Mouse (Mus musculus) kidney, postnatal 0 days (tissue): ENCODE data around the gene Gpatch3. TPM values are rescaled to one million over a fixed set of nuclear protein-coding genes. Genes with fewer than 3 reads are reported as not detected.

Experiments used
- ATAC-seq: fragments of 200-750 bp; cut with Nextera tagmentation; replicated peaks from 2 replicates; pipeline ENCODE4 v1.8.0; 2017; ENCODE audit warnings: low read depth, moderate number of reproducible peaks, moderate TSS enrichment, moderate library complexity; ENCODE audit not compliant: low FRiP score
- DNase-seq: peaks from one replicate; pipeline ENCODE4 v3.0.0-alpha.2; 2016; ENCODE audit warnings: low spot score
- H3K27ac ChIP-seq: fragments of 300-500 bp; sonication (generic); 2 replicates; pipeline ENCODE4 v1.5.1; 2014; ENCODE audit warnings: mild to moderate bottlenecking
- H3K27me3 ChIP-seq: fragments of 300-500 bp; sonication (generic); 2 replicates; pipeline ENCODE4 v1.6.1; 2014; ENCODE audit warnings: low read length, mixed read lengths; ENCODE audit not compliant: insufficient read depth
- H3K36me3 ChIP-seq: fragments of 300-500 bp; sonication (generic); 2 replicates; pipeline ENCODE4 v1.6.1; 2014; ENCODE audit warnings: low read length, mixed read lengths; ENCODE audit not compliant: insufficient read depth
- H3K4me1 ChIP-seq: fragments of 300-500 bp; sonication (generic); replicated peaks from 2 replicates; pipeline ENCODE4 v1.6.1; 2014; ENCODE audit warnings: antibody characterized with exemption, low read length, mixed read lengths; ENCODE audit not compliant: insufficient read depth
- H3K4me2 ChIP-seq: fragments of 300-500 bp; sonication (generic); 2 replicates; pipeline ENCODE4 v1.6.1; 2014; ENCODE audit warnings: mild to moderate bottlenecking, low read length, moderate library complexity, mixed read lengths
- H3K4me3 ChIP-seq: fragments of 300-500 bp; sonication (generic); replicated peaks from 2 replicates; pipeline ENCODE4 v1.5.1; 2014; ENCODE audit warnings: low read depth, low read length
- H3K9ac ChIP-seq: fragments of 300-500 bp; sonication (generic); 2 replicates; pipeline ENCODE4 v1.6.1; 2014; ENCODE audit warnings: low read depth, low read length
- H3K9me3 ChIP-seq: fragments of 300-500 bp; sonication (generic); replicated peaks from 2 replicates; pipeline ENCODE4 v1.6.1; 2016; ENCODE audit warnings: low read length, inconsistent platforms, mixed read lengths
- CTCF ChIP-seq: IDR thresholded peaks from 2 replicates; pipeline ENCODE4 v1.5.1; 2016; ENCODE audit warnings: antibody characterized with exemption, low read depth, mild to moderate bottlenecking, moderate library complexity
- WGBS: fragments of 180-500 bp; shearing (Covaris S2); extraction: QIAGEN DNeasy Blood & Tissue Kit; methylation state at CpG from one replicate; pipeline ENCODE4 v1.1.7; 2014; 5-methylcytosine and 5-hydroxymethylcytosine counted together
- polyA plus RNA-seq: library from polyadenylated mRNA; unstranded; fragments of >200 nt; fragmentation: Nextera tagmentation; extraction: Ambion mirVana; gene quantifications from 2 replicates; pipeline ENCODE4 v1.2.1, GENCODE M21; 2015

Gene Gpatch3
- polyA plus RNA-seq, 1 experiment from 2014 or later: 8.2 TPM

DNA sequence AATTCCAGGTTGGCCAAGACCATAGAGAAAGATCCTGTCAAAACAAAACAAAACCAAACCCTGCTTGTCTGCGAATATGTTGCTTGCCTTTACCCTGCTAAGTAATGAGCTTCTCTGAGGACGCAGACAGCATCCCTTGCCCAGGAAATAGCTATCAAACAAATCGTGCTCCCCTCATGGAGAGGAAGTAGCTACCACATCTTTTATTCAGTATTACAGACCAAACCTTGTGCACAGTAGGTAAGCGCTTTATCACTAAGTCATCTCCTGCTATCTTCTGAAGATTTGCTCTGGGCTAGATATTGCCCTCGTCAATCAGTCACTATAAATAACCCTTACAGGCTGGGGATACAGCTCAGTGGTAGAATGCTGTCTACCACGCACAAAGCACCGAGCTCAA lies 54.6 kb downstream of the Gpatch3 start:
- no peak overlapping the region for H3K4me3 ChIP-seq
- no peaks in the 10 kb centered on the region for H3K27me3 ChIP-seq
- no peaks in the 10 kb centered on the region for H3K9me3 ChIP-seq
- peaks cover 17% of the 10 kb centered on the region for H3K4me1 ChIP-seq
- no peak for TF ChIP-seq CTCF
- no peak overlapping the region for H3K27ac ChIP-seq
- DNase-seq: no peak
- H3K4me2 ChIP-seq: no peak overlapping the region
- no peak overlapping the region for H3K9ac ChIP-seq
- ATAC-seq: no peak
- 0 out of 2 replicates have a peak, but pooled peaks cover 7% of the 10 kb centered on the region for H3K36me3 ChIP-seq
- 79% methylated on average over 7 of the region's 7 CpGs for WGBS

DNA sequence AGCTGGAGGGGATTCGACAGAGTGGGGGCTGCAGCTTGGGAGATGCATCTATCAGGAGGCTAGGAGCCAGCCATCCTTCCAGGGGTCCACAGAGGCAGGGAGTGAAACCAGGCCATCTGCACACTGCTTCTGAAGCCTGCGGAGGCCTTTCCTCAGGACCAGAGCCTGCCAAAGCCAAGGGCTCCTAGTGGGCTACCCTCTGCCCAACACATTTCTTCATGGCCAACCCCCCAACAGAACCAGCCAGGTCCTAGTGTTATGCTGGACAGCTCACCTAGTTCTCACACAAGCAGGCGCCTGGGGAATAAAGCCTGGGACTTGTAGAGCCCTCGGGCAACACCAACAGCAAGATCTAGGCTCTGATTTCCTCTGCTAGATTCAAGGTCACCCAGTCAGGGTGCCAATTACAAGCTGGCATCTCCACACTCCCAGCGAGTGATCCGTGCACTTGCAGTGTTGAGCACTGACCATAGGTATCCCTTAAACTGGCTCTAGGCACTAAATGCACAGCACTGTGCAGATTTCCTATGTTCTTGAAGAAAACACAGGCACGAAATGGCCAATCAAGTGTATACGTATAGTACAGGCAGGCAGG lies 55.9 kb downstream of the Gpatch3 start:
- no peak for DNase-seq
- no peak overlapping the region for H3K9ac ChIP-seq
- H3K4me1 ChIP-seq: peaks cover 13% of the 10 kb centered on the region
- 85% methylated on average over 8 of the region's 8 CpGs for WGBS
- no peaks in the 10 kb centered on the region for H3K9me3 ChIP-seq
- H3K36me3 ChIP-seq: 0 out of 2 replicates have a peak, but pooled peaks cover 7% of the 10 kb centered on the region
- H3K27ac ChIP-seq: no peak overlapping the region
- no peak for TF ChIP-seq CTCF
- no peak overlapping the region for H3K4me3 ChIP-seq
- no peak for ATAC-seq
- H3K4me2 ChIP-seq: no peak overlapping the region
- no peaks in the 10 kb centered on the region for H3K27me3 ChIP-seq

DNA sequence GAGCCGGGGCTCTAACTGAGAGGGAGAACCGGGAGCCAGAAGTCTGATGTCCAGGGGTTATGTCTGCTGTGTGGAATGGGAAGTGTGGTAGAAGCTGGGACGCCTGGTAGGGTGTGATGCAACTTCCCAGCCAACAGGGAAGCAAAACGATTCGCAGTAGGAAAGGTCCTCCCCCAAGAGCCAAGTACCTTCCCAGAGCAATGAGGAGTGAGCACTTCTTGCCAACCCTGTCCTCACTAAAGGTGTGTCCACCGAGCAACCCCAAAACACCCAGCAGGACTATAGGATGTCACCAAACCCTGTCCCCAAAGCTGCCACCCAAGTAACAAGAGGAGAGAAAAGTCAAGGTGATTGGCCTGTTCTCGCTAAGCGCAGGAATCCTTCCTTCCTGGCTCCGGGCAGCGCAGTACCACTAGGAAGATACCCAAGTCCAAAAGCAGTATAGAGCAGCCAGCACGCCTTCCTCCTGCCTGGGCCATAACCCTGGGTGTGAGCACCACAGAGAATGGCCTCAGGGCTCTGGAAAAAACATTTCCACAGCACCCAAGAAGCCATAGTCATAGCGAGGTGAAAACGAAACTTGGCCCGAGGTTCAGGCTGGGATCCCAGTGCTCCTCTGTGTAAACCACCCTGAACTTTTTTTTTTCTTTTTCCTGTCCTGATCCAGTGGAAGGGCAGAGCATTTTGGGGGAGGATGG lies 56.7 kb downstream of the Gpatch3 start:
- H3K4me1 ChIP-seq: peaks cover 9% of the 10 kb centered on the region; the same call in 1 of the 2 replicates
- DNase-seq: no peak
- TF ChIP-seq CTCF: no peak
- ATAC-seq: no peak
- WGBS: 59% methylated on average over 14 of the region's 14 CpGs
- H3K27ac ChIP-seq: no peak overlapping the region
- no peak overlapping the region for H3K9ac ChIP-seq
- 0 out of 2 replicates have a peak, but pooled peaks cover 7% of the 10 kb centered on the region for H3K36me3 ChIP-seq
- no peak overlapping the region; the same call in 1 of the 2 replicates for H3K4me3 ChIP-seq
- peak overlapping the region; percentile 93 for H3K4me2 ChIP-seq
- no peaks in the 10 kb centered on the region for H3K27me3 ChIP-seq
- H3K9me3 ChIP-seq: no peaks in the 10 kb centered on the region

DNA sequence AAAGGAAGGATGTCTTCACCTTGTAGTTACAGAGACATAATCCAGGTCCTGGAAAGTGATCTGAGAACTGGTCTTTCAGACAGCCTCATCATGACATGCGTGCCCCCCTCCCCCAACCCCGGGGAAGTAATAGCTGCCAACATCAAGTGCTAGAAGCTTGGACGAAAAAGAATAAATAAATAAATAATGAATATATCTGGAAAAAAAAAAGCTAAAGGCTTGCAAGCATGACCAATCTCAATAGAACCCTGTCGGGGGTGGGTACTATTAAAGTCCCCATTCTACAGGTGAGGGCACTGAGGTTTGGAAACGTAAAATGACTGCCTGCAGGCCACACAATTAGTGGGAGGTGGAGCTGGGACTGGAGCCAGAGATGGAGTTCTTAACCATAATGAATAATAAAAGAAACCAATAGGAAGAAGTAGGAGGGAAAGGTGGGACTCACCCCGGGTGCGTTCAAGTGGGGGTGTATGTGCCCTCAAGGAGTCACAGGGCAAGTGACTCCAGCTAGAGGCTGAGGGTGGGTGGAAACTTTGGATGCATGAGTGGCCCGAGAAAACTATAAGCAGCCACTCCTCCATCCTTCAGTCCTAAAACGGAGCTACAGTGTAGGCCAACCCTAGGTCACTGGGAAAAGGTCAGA lies 57.3 kb downstream of the Gpatch3 start:
- WGBS: 21% methylated on average over 9 of the region's 9 CpGs
- H3K9me3 ChIP-seq: no peaks in the 10 kb centered on the region
- no peaks in the 10 kb centered on the region for H3K27me3 ChIP-seq
- TF ChIP-seq CTCF: no peak
- peak overlapping the region; percentile 93 for H3K4me2 ChIP-seq
- H3K27ac ChIP-seq: peak overlapping the region; percentile 81; the same call in 1 of the 2 replicates
- peak overlapping the region; percentile 77 for H3K4me3 ChIP-seq
- DNase-seq (no peak), ATAC-seq (no peak; the same call in 1 of the 2 replicates)
- H3K36me3 ChIP-seq: 0 out of 2 replicates have a peak, but pooled peaks cover 3% of the 10 kb centered on the region
- H3K4me1 ChIP-seq: peaks cover 6% of the 10 kb centered on the region; the same call in 1 of the 2 replicates
- H3K9ac ChIP-seq: peak overlapping the region; percentile 94; the same call in 1 of the 2 replicates

DNA sequence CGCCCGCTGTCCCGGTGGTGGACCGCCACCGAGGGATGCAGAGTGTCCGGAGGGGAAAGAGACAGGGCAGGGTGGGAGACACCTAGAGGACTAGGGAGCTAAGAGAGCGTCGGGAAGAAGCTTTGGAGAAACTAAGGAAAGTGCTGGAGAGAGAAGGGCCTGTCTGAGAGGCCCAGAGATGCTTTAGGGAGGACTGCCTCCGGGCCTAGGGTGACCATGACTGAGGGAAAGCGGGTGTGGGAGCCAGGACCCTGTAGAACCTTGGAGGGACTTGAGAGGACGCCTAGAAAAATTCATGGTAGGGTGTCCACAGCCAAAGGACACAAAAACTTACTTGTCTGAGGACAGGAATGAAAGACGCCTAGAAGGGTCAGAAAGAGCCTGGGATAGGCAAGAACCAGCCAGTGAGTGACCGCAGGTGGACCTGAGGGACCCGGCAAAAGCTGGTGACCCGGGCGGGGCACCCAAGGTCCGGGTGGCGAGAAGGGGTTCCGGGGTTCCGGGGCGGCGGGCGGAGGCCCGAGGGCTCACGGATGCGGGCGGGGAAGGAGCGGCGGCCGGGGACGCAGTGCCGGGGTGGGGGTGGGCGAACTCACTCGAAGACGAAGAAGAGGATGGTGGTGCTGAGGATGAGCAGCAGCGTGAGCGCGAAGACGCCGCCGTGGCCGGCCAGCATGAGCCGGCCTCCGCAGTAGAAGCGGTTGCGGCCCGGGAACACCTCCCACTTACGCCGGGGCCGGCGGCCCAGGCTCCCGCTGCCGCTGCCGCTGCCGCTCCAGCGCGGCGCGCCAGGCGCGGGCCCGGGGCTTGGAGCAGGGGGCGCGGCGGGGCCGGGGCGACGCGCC lies 58.2 kb downstream of the Gpatch3 start:
- DNase-seq: peak; percentile 43

More for the DNA sequence above, 58.2 kb downstream of the Gpatch3 start:
- Histone ChIP-seq H3K36me3 (no peaks in the 10 kb centered on the region), H3K27ac (peak overlapping the region; percentile 81), H3K4me1 (peaks cover 6% of the 10 kb centered on the region; the same call in 1 of the 2 replicates), H3K9me3 (no peaks in the 10 kb centered on the region), H3K9ac (peak overlapping the region; percentile 94), H3K27me3 (no peaks in the 10 kb centered on the region), H3K4me2 (peak overlapping the region; percentile 93), H3K4me3 (peak overlapping the region; percentile 77)
- ATAC-seq: peak; percentile 37; the same call in 1 of the 2 replicates
- under 1% methylated on average over 63 of the region's 69 CpGs for WGBS
- TF ChIP-seq CTCF: no peak
